Mouse (Mus musculus): ENCODE measurements around the gene Nmnat3.

GRCm38 (mm10) chr9:98290591-98290990, 3.4 kb downstream of the Nmnat3 start:
- no peak for TF ChIP-seq CTCF (IDR thresholded peaks at IDR 0.05; ENCODE audit: low read depth)
- TF ChIP-seq EP300 (optimal IDR thresholded peaks at IDR 0.05), result no peak

All from stomach, postnatal 0 days (tissue).